In the genomic region with DNA sequence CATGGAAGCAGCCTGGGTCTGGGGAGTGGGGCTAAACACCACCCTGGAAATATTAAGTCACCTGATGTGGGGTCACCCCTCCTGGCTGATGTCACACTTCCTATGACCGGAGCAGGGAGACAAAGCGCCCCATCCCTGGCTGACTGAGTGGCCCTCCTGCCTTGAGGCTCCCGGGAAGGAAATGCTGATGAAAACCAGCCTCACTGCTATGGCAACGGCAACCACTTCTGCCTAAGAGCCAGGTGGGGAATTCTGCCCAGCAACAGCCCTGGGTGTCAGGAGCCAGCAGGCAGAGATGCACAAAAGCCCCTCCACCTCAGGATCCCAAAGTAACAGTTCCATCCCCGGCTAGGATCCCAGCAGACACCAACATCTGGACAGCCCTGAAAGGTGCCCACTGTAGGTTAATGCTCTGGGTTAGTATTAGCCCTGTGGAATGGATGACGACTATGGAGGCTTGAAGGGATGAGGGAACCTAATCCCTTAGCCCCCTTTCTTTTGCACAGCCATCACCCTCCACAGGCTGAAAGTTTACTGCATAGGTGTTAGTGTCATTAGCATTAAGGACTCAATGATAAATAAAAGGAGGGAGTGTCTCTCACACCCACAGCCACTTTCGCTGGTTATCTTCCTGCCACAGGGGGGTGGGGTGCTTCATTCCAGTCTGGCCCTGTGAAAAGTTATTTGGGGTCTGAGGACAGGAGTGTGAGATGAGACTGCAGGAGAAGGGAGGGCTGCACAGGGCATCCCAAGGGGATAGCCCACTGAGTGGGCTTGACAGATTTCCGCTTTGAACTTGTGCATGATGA, we compare ENCODE assay signal across 8 mouse cellular contexts. TPM values are rescaled to one million over a fixed set of nuclear protein-coding genes. Genes with fewer than 3 reads are reported as not detected.
A peak's percentile ranks its signal among the peaks of the same experiment; 100 is the strongest.
DNase-seq lines count a peak whose midpoint lies in the region; ATAC-seq and TF ChIP-seq lines count a peak whose summit lies in the region.

No protein-coding gene starts in this region.

- intact Hi-C loops in left cerebral cortex, postnatal 14 days (cut with DNase I): no loop called here
- intact Hi-C loops in left cerebral cortex, postnatal 36 days (cut with DNase I): no loop called here

- peak overlapping the region; percentile 33; the same call in 1 of the 2 replicates for H3K9ac ChIP-seq in hindbrain, postnatal 0 days (replicated peaks; ENCODE audit: low read length)
- H3K9ac ChIP-seq in midbrain, embryonic 16.5 days (ENCODE audit: low read depth, low read length): peak overlapping the region; percentile 39

- H3K4me3 ChIP-seq in forebrain, embryonic 10.5 days: no peak overlapping the region
- H3K4me3 ChIP-seq in hindbrain, postnatal 0 days (ENCODE audit: low read length): no peak overlapping the region
- H3K4me3 ChIP-seq in midbrain, embryonic 16.5 days (ENCODE audit: low read depth, low read length): no peak overlapping the region

- H3K27me3 ChIP-seq in forebrain, embryonic 10.5 days (ENCODE audit: poor library complexity, severe bottlenecking): no peaks in the 10 kb centered on the region
- no peaks in the 10 kb centered on the region for H3K27me3 ChIP-seq in hindbrain, postnatal 0 days (ENCODE audit: insufficient read depth, low read length)
- H3K27me3 ChIP-seq in midbrain, embryonic 16.5 days (ENCODE audit: control insufficient read depth, insufficient read depth, low read depth, low read length): no peaks in the 10 kb centered on the region

- peak; percentile 52 to 73 for DNase-seq in left cerebral cortex, postnatal 14 days (ENCODE audit: low spot score in 2 of 2)
- DNase-seq in left cerebral cortex, postnatal 36 days (ENCODE audit: low spot score in 2 of 2): no peak
- peak; percentile 55 for DNase-seq in forebrain, embryonic 10.5 days (ENCODE audit: extremely low spot score, low spot score)
- peak; percentile 80 for DNase-seq in hindbrain, postnatal 0 days (ENCODE audit: low spot score)
- DNase-seq in thymus, postnatal 4 days: no peak
- no peak for DNase-seq in kidney, adult 11 months

- peaks cover 81% of the 10 kb centered on the region for H3K4me1 ChIP-seq in forebrain, embryonic 10.5 days
- H3K4me1 ChIP-seq in hindbrain, postnatal 0 days (ENCODE audit: insufficient read depth, low read length): peaks cover 22% of the 10 kb centered on the region
- H3K4me1 ChIP-seq in midbrain, embryonic 16.5 days (ENCODE audit: control insufficient read depth, insufficient read depth, low read length): peaks cover 31% of the 10 kb centered on the region

- peaks cover 29% of the 10 kb centered on the region for H3K36me3 ChIP-seq in forebrain, embryonic 10.5 days (replicated peaks)
- no peaks in the 10 kb centered on the region for H3K36me3 ChIP-seq in hindbrain, postnatal 0 days (ENCODE audit: insufficient read depth, low read length)
- H3K36me3 ChIP-seq in midbrain, embryonic 16.5 days (ENCODE audit: control insufficient read depth, insufficient read depth, low read length): no peaks in the 10 kb centered on the region

- 50% methylated on average over 8 of the region's 8 CpGs for WGBS in forebrain, embryonic 10.5 days
- 16% methylated on average over 8 of the region's 8 CpGs for WGBS in hindbrain, postnatal 0 days
- 12% methylated on average over 8 of the region's 8 CpGs for WGBS in midbrain, embryonic 16.5 days

- peak; percentile 50 for ATAC-seq in hindbrain, postnatal 0 days
- peak; percentile 49 for ATAC-seq in midbrain, embryonic 16.5 days
- ATAC-seq in activated CD4-positive, CD25-positive, alpha-beta regulatory T cell, adult 4 months: no peak

- 0 out of 2 replicates have a peak overlapping the region, but pooled peaks have one; percentile 18 for H3K4me2 ChIP-seq in hindbrain, postnatal 0 days (ENCODE audit: low read depth, low read length)
- peak overlapping the region; percentile 25; the same call in 1 of the 2 replicates for H3K4me2 ChIP-seq in midbrain, embryonic 16.5 days (ENCODE audit: low read length)

- no peak for TF ChIP-seq CTCF in hindbrain, postnatal 0 days (IDR thresholded peaks at IDR 0.05; ENCODE audit: low read depth)

- H3K27ac ChIP-seq in forebrain, embryonic 10.5 days: peak overlapping the region; percentile 76
- H3K27ac ChIP-seq in hindbrain, postnatal 0 days: peak overlapping the region; percentile 65
- H3K27ac ChIP-seq in midbrain, embryonic 16.5 days (ENCODE audit: low read length): peak overlapping the region; percentile 77

- H3K9me3 ChIP-seq in forebrain, embryonic 10.5 days: peaks cover 4% of the 10 kb centered on the region; the same call in 1 of the 2 replicates
- no peaks in the 10 kb centered on the region for H3K9me3 ChIP-seq in hindbrain, postnatal 0 days (ENCODE audit: low read length)
- no peaks in the 10 kb centered on the region for H3K9me3 ChIP-seq in midbrain, embryonic 16.5 days (replicated peaks; ENCODE audit: control insufficient read depth, low read length, poor library complexity, severe bottlenecking)

RNA-seq across cellular contexts. Expression of a gene that starts 21.5 kb away (rescaled TPM):
- total RNA-seq in left cerebral cortex, postnatal 14 days (2021): 10 to 100 TPM; 32.9 to 38.5 TPM
- total RNA-seq in left cerebral cortex, postnatal 36 days (2021): 10 to 100 TPM; 30.4 to 43.3 TPM
- polyA plus RNA-seq in forebrain, embryonic 10.5 days (2016; fragmentation: Nextera tagmentation; extraction: Ambion mirVana): 4.1 and 4.5 TPM in 2 replicates
- 313 and 323 TPM in 2 replicates for total RNA-seq in hindbrain, postnatal 0 days (2014; rRNA removed)
- 10.1 and 10.2 TPM in 2 replicates for polyA plus RNA-seq in hindbrain, postnatal 0 days (2015; fragmentation: Nextera tagmentation; extraction: Ambion mirVana)
- 7.2 and 9.1 TPM in 2 replicates for polyA plus RNA-seq in midbrain, embryonic 16.5 days (2015; fragmentation: Nextera tagmentation; extraction: Ambion mirVana)
- polyA plus RNA-seq in activated CD4-positive, CD25-positive, alpha-beta regulatory T cell, adult 4 months (2017; shearing (Covaris generic)): not detected

Comparison
In these comparisons a context has a peak if more than half of its experiments do, and no peak if none do; other contexts are left out.
1. DNase-seq: peak in left cerebral cortex, postnatal 14 days (2 of 2), forebrain, embryonic 10.5 days (single experiment) and hindbrain, postnatal 0 days (single experiment); none in left cerebral cortex, postnatal 36 days (0 of 2), thymus, postnatal 4 days (single experiment) and kidney, adult 11 months (single experiment).
2. Peak in every context shown above with its lines, with median percentiles within 50 percentile points of each other: H3K27ac ChIP-seq.